Mouse (Mus musculus) left cerebral cortex, adult 11 months (tissue): ENCODE data around the gene Wdr31.

ENCODE experiments used
- DNase-seq: peaks from one replicate; pipeline ENCODE4 v3.0.0; 2022; ENCODE audit warnings: low spot score

The Wdr31 gene

DNA sequence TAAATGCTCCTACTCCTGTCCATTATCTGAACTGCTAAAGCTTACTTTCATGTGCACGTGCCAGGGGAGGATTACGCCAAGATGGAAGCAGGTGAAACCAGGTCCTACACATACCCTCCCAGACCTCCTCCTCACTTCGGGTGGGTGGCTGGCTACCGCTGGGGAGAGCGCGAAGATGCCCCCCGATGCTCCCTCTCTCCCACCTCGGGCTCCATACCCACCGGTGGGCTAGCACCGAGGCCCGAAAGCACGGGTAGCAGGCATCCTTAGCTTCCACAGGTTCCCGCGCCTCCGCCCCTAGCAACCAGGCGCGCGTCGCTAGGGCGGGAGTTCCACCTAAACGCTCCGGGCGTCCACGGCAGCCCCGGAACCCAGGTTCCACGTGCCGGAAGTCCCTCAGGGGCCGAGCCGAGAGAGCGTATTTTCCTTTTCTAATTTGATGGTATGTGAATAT, at the start of gene Wdr31:
Wdr31 (minus strand) TSS at position 299 of the 454 bp plus-strand sequence.
- DNase-seq = peak; percentile 70

DNA sequence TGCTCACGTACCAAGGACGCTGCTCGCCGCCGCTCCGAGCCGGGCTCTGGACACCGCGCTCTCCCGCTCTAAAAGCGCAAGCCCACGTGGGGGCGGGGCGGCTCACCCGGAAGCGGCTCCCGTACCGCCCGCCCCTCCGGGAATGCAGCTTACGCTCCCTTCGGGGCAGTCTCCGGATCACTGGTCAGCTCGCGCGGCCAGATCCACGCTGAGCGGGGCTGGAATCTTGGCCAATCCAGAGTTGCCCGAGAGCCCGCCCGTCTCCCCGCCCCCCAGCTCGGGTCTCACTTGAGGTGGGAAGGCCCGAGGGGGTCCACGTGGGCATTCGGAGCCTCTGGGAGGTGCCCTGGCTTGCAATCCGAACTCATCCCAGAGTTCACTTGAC, 49.1 kb upstream of the Wdr31 start, which contains the start of gene Alad:
Alad (minus strand) TSS at position 70 of the 385 bp plus-strand sequence.
- DNase-seq = peak; percentile 63

DNA sequence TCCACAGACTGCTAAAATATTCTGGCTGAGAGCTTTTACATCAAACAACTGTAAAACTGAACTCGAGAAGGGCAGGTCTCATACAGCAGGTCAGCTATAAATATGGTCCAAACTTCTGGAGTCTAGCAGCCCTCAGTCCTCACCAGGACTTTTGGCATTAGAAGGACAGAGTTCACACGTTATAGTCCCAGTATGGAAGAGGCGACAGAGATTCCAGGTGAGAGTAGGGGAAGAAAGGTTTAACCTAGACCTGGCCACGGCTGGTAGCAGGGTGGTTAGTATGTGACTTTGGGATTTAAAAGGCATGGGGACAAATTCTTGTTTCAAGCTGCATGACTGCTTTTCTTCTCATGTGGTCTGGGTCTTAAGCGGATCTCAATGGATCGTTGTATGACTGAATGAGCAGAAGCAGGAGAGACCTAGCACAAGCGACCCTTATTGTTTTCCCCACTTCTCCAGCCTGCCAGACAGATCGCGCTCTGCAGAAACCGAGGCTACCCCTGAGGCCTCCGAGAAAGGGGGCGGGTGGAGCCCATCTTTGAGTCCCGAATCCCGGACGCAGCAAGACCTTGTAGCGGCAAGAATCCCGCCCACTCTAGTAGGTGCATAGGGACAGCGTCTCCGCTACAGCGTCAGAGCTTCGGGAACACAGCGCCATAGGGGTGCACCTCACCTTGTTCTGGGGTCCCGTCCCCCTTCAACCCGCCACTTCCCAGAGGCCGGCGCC, 48.6 kb upstream of the Wdr31 start:
- no peak for DNase-seq

DNA sequence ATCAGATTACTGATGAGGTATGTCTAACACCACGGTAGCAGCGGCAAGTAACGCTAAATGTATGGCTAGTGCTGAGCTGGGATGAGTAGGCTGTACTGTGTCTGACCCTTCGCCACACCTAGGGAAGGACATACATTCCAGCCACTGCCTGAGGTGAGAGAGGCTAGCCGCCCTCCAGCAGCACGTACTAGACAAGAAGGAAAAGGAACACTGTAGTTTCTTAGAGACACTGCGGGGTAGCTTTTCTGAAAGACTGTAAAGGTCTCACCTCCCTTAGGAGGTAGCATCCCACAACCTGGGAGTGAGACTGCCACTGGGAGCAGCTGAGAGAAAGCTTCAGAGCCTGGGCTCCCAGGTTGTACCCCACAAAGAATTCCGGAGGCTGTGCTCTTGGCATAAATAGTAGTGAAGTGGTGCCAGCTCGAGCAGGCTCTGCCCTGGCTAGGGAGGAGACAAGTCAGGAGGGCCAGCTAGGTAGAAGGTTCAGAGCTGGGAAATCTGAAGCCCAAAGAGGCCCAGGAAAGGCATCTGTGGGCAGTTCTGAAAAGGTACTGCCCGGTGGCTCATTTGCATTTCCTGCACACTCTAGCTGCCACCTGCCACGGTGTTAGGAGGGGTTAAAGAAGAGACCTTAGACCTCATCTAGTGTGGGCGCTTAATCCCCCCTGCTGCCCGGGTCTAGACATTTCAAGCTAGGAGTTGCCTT, 47.9 kb upstream of the Wdr31 start:
- no peak for DNase-seq

DNA sequence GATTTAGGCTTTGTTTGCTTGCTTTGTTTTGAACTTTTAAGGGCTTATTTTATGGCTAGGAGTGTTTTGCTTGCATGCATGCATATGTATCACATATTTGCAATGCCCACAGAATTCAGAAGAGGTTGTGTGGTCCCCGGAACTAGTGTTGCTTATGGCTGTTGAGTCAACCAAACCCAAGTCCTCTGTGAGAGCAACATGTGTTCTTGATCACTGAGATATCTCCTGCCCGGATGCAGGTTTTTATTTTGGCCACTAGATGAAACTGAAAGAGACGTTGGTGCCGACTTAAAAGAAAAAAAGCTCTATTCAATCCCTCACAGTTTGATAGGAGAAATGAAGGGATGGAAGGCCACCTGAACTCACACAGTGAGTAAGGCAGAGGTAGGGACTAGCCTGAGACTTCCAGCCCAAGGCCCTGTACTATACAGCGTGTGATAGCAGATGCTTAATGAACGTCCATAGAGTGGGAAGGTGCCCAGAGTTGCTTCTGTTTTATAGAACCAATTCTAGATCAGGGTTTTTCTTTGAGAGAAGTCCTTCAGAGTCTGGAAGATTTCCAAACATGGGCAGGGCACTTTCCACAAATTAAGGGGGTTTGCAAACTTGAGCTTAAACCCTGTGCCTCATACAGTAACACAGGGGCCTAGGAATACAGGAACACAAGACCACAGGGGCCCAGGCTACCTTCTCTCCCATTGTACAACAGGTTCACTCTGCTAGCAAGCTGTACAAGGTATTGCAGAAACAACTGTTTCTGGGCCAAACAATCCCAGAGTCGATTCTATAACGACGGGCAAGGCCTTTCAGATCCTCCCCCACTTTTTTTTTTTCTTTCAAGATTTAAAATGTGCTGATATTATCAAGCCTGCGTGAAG, 47.1 kb upstream of the Wdr31 start:
- DNase-seq = no peak

DNA sequence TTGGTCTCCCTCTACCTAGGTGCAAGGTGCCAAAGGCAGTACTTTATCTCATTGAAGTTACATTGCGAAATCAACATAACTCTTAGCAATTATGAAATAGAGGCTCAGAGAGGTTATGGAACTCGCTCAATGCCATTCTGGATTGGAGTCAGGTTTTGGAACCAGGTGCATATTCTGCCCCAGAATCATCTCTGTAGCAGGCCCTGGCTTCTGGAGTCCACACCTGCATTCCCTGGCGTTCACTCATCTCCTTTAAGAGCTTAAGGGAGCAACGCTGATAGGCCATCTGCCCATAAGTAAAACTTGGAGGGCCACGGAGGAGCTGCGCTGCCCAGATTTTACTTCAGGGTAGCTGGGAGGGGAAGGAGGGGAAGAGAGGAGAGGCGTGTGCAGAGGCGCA, 46.4 kb upstream of the Wdr31 start:
- no peak for DNase-seq

DNA sequence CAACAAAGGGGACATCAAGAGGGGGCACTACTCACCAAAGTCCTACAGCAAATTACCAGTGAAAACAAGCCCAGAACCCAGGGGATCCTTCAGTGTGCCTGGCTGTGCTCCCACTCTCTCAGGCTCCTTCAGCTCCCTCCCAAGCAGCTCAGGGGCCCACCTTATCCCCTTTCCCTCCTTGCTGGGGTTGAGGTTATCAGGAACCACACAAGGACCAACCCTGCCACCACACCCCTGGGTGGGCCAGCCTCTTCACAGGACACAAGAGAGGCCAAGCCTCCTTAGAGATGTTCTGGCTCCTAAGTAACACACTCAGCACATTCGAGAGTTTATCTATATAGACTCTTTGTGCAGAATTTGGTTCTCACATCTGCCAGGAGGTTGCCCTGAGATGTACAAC, 45.9 kb upstream of the Wdr31 start:
- no peak for DNase-seq

DNA sequence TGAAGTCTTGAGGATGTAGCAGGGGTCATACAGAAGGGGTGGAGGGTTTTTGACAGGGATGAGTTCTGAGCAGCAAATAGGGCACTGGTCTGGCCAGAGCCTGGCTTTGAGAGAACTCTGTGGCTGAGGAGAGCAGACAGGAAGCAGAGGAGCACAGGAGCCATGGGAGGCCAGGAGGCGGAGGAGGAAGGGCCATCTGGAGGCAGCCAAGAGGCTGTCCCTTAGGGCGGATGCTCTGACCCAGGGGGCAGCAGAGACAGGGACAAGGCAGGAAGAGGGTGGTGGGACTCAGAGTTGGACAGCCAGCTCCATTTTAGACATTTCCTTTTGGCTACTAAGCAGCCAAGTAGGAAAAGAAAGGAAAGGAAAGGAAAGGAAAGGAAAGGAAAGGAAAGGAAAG, 45.4 kb upstream of the Wdr31 start:
- DNase-seq = no peak

DNA sequence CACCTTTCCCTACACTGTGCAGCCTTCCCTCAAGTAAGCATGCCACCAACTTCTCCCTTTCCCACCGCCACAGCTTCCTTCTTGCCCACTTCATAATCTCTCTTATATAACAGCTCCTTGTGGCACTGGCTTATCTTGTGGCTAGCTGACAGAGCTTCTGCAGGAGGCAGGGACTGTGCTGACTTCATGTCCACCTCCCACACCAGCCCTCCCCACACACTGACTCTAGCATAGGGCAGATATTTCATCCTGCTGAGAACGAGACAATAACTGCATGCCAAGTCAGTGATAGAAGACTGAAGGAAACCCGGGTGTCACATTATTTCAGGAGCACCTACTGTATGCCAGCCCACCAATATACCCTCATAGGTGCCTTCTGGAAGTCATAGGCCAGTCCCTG, 44.8 kb upstream of the Wdr31 start:
- DNase-seq = no peak

DNA sequence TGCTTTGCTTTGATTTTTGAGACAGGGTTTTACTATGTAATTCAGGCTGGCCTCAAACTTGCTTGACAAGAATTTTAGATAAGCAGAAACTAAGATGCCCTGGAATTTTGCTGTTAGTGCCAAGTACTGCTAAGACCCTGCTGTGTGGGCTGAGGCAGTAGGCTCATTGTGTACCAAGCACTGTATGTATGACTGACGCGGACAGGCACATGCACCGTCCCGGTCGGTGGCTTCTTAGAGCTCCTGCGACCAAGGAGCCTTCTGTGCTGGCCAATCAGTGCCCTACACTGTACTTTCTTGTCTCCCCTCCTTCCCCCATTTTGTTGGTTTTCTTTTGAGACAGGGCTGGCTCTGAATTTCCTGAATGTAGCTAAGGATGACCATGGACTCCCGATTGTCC, 44.3 kb upstream of the Wdr31 start:
- no peak for DNase-seq

DNA sequence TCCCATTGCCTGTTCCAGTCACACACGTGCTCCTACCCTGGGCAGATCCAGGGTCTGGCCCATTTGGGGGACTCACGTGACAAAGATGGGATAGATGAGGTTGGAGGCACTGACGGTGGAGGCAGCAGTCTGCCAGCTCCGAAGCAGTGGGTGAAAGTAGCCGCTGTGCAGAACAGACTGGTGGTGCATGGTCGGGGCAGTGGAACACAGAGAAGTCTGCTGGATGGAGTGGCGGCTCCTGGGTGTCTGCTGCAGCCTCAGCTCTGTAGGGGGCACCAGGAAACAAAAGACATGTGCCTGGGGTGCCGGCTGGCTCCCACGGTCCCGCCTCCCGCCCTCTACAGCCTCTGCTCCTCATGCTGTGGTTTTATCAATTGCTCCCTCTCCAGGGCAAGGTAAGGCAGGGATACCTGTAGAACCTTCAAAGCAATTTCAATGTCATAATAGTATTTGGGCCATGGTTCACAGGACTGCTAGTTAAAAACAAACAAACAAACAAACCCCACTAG, 43.4 kb upstream of the Wdr31 start:
- no peak for DNase-seq

DNA sequence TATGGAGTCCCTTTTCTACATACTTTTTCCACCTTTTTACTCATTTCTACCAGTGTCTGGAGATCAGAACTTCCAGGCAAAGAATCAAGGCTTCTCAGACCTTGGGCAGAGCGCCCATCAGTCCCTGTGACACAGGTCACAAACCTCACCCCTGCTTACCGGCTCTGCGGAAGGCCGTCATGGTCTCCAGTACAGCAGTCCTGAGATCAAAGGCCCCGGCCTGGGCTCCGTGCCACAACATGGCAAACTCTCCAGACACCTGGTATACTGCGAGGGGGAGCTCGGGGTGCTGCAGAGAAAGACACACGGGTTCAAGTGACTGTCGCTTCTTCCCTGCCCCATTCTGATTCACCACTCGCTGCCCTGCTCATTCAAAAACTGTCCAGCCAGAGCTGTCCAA, 39.2 kb upstream of the Wdr31 start:
- no peak for DNase-seq

DNA sequence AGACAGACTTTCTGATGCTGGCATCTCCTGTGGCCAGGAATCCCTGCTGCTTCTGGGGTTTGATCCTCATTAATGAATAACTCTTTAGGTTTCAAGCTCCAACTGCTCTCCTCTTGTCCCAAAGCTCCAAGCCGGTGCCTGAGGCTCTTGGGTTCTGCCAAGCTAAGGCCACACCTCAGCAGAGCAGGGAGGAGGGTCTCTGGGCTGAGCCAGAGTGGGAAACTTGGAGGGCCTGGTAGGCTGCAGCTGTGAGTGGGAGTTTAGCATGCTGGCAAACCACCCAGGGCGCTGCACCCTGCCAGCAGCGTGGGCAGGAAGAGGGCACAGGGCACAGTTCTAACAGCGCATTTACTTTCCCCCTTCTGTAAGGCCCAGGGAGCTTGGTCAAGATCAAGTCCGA, 38.1 kb upstream of the Wdr31 start:
- no peak for DNase-seq

DNA sequence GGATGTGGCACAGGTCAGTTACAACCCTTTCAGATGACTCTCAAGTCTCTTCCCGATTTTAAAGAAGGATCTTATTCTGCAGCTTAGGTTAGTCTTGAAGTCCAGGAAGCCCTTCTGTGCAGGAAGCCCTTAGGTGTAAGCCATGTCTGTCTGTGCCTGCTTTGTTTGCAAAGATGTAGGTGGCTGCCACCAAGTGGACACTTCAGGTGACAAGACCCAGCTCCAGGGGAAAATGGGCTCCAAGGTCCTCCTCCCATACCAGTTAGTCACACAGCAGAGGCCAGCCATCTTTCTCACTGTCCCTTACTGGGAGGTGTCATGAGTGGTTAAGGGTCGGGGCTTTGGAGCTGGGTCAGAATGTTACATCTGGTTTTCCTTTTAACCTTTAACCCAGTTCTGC, 36.1 kb upstream of the Wdr31 start:
- no peak for DNase-seq

DNA sequence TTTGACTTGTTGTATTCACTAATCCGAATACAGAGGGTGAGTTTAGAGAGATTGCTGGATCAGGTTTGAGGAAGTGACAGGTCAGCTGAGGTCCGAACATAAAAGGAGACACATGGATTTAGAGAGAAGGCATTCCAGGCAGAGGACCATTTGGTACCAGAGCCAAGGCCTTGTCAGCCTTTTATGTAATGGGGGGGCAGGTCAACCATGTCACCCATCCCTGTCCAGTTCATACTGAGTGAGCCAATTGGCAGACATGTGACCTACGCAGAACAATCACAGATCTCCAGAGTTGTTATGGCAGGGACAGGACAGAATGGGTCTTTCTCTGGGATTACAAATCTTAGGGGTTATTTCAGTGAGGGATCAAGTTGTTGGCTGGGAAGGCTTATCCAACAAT, 35.3 kb upstream of the Wdr31 start:
- DNase-seq = no peak

DNA sequence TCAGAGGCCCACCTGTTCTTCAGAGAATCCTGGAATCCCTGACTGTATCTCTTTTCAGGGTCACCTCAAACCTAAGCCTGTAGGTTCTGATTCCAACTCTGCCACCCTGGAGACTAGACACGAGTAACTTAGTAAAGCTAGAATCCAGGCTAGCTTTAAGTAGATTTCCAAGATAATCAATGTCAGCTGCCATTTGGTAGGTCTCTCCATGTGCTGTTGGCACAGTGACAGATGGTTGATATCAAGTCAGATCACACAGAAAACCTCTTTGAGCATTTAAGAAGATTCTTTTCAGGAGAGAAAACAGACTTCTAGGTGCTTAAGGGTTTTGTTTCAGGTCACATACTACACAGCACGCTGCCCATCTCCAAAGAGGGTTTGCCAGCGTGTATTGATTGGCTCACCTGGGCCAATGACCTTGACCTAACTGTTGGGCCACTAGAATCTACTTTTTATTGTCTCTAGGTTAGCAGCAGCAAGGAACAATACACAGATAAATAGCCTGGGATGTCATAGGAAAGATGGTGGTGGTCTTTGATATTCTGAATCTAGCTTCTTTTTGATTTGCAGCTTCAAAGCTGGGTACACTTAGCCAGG, 32.8 kb upstream of the Wdr31 start, which contains the start of gene Hdhd3:
Hdhd3 (minus strand) TSS at position 94 of the 597 bp plus-strand sequence.
- DNase-seq = no peak

DNA sequence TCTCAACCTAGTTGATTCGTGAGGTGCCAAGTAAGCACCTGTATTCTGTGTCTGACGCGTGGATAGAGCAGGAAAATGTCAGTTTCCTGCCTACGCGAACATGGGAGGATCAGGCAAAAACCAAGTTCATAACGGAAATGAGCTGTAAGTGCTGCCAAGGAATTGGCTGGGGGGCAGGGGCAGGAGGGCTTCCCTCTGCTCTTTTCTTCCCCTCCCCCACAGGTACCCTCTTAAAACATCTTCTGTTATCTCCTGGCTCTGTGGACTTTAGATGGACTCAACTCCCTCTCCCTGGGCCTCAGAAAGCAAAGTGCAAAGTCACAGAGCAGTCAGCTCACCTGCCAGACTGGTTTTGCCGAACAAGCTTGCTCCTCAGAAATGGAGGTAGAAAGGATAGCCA, 32.3 kb upstream of the Wdr31 start:
- no peak for DNase-seq

DNA sequence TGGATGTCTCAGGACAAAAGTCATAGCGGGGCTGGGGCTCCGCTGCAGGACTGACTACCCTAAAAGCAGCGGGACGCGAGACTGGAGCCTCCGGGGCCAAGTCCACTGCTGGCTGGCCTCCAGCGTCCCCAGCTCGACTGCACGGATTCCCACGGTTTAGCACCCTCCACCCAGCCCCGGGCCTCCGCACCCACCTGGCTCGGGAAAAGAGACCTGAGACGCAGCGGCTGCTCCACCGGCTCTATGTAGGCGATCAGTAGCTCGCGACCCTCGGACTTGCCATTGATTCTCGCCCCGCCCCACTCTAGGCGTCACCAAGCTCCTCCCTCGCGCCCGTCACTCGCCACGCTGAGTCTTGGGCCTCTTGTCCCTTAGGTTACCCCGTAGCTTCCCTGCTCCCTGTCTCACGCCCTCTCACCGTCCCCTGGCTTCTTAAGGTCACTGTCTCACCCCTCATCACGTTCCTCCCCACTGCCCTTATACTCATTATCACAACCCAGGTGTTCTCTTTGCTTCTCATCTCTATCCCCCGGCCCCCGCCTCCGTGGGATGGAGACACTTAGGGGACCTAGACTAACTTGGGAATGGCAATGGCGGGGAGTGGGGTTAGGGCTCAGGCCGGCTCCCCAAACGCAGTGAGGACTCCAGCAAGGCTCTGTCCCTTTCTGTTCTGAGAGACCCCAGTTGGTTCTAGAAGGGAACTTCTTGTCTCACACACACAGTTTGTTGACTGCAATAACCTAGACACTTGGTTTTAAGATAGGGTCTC, 31.5 kb upstream of the Wdr31 start:
- peak; percentile 83 for DNase-seq

DNA sequence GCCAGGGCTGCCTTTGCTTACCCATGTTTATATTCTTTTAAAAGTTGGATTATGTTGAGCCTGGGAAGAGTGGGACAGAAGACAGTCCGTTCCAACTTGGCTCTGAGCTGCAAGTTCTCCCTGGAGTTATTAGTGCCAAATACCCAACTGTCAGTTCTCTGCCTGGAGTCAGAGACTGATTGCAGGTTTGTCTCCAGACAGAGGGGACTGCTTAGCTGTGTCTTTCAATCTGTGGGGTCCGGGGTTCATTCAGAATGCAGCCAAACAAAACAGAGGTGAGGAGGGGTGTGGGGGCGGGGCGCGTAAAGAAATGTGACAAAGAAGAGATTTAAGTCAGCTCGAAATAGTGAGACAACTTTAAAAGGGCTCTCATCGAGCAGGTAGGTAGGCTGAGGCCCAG, 30.8 kb upstream of the Wdr31 start:
- DNase-seq = no peak

DNA sequence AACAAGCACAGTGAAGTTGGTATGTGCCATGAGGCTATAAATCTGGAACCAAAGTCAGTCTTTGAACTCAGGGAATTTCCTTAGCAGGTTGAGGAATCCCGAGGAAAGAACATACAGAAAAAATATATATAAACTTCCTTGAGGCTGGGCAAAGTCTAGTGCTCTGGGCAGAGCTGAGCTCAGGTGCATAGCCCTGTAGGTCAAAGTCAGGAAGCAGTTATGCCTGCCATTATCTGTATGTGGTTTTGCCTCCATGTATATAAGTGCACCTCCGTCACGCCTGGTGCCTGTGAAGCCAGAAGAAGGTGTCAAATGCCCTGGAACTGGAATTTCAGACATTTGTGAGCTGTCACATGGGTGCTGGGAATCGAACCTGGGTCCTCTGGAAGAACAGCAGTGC, 30.1 kb upstream of the Wdr31 start:
- DNase-seq = no peak

DNA sequence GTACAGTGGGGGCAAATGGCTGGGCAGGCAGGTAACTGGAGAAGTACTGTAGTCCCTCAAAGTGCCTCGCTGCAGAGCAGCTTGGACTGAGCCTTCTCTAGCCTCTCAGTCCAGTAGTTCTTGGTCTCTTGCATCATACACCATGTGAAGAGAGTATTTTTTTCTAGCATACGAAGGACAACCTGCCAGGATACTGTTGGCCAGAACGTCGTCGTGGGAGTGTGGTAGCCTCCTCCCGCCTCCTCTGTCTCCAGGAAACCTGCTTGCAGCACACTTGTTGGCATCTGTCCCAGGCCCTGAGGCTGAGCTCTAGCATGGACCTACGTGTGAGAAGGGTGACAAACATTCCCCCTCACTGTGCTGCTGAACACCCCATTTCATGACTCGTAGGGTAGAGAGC, 26.1 kb upstream of the Wdr31 start:
- peak; percentile 57 for DNase-seq
